In the genomic region with DNA sequence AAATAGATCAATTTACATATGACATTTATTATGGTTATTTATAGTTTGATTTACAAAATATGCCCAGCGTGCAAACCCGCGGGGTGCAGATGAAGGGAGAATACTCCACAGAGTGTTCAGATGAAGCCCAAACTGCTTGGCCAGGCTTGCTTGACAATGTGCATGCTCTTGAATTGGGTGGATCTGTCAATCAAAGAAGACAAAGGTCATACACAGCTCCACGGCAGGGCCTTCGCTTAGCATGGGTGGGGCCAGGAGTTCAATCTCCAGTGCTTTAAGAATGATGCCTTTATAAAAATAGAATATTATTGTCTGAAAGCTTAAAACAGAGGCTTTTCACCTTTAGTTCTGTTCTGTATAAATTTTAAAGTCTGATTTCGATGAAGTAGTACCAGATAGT, we compare ENCODE assay signal across 15 mouse cellular contexts.
"Had no signal": no experiment of that assay in that cellular context is flagged by ENCODE, and none has a peak within 500 bp of the region (broad histone marks: within the 10 kb centered on the region; RNA-seq: fewer than 3 reads in every experiment).

No protein-coding gene starts in this region.

- H3K27me3 ChIP-seq: liver, embryonic 15.5 days; lung, embryonic 15.5 days; megakaryocyte, embryonic 14.5 days; midbrain, embryonic 12.5 days; midbrain, embryonic 15.5 days; neural tube, embryonic 12.5 days; stomach, embryonic 15.5 days had no signal

- H3K4me1 ChIP-seq: liver, embryonic 15.5 days; lung, embryonic 15.5 days; megakaryocyte, embryonic 14.5 days; midbrain, embryonic 12.5 days; midbrain, embryonic 15.5 days; neural tube, embryonic 12.5 days; stomach, embryonic 15.5 days had no signal

- DNase-seq: liver, postnatal 0 days; lung, adult 2 months; lung, postnatal 14 days; lung, postnatal 36 days; right cerebral cortex, postnatal 14 days had no signal

- H3K9me3 ChIP-seq: liver, embryonic 15.5 days; lung, embryonic 15.5 days; midbrain, embryonic 12.5 days; midbrain, embryonic 15.5 days; stomach, embryonic 15.5 days had no signal

- H3K4me3 ChIP-seq: liver, embryonic 15.5 days; lung, embryonic 15.5 days; megakaryocyte, embryonic 14.5 days; midbrain, embryonic 12.5 days; midbrain, embryonic 15.5 days; neural tube, embryonic 12.5 days; stomach, embryonic 15.5 days had no signal

- ATAC-seq: liver, postnatal 0 days; lung, postnatal 0 days; midbrain, embryonic 15.5 days had no signal

- H3K36me3 ChIP-seq: liver, embryonic 15.5 days; lung, embryonic 15.5 days; midbrain, embryonic 12.5 days; midbrain, embryonic 15.5 days; neural tube, embryonic 12.5 days; stomach, embryonic 15.5 days had no signal

- H3K4me2 ChIP-seq: liver, embryonic 15.5 days; lung, embryonic 15.5 days; midbrain, embryonic 12.5 days; midbrain, embryonic 15.5 days; neural tube, embryonic 12.5 days; stomach, embryonic 15.5 days had no signal

- H3K27ac ChIP-seq: liver, embryonic 15.5 days; lung, embryonic 15.5 days; macrophage; midbrain, embryonic 12.5 days; midbrain, embryonic 15.5 days; neural tube, embryonic 12.5 days; stomach, embryonic 15.5 days; stomach, postnatal 0 days had no signal

- H3K9ac ChIP-seq: liver, embryonic 15.5 days; liver, postnatal 0 days; lung, embryonic 15.5 days; midbrain, embryonic 12.5 days; midbrain, embryonic 15.5 days; neural tube, embryonic 12.5 days; stomach, embryonic 15.5 days had no signal
